Mouse (Mus musculus) spleen, postnatal 0 days (tissue): Measurements from ENCODE around the gene Prdm4. TPM values are rescaled to one million over a fixed set of nuclear protein-coding genes. Genes with fewer than 3 reads are reported as not detected.

ENCODE experiments used
- polyA plus RNA-seq: library from polyadenylated mRNA; unstranded; fragments of >200 nt; fragmentation: Nextera tagmentation; extraction: Ambion mirVana; gene quantifications from 2 replicates; pipeline ENCODE4 v1.2.1, GENCODE M21; 2015

The Prdm4 gene
- 5.9 and 6.1 TPM in 2 replicates for polyA plus RNA-seq

GRCm38 (mm10) chr10:85916498-85917309, at the start of gene Prdm4:
TSS of gene Prdm4 (minus strand) at chr10:85917142.

DNA sequence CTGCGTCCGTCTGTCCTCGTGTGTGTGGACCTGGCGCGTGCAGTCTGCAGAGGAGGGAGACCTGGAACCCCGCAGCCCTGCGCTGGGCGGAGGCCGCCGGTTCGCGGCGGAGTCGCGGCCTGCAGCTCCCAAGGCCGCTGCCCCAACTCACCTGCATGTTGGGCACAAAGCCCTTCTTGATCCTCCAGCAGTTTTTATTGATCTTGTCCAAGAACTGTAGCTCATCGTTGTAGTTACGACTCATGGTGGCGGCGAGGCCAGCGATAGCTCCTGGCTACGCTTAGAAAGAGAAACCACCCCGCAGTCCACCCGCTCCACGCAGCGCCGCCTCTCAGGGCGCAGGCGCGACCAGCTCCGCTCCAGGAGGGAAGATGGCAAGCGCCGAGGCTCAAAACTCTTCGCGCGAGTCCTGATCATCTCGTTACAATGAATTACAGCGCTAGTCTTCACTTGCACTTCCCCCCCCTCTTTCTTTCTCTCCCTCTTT, 40.6 kb upstream of the Prdm4 start, which contains the start of gene Rtcb:
Gene Rtcb, minus strand, starts transcription at position 360 of the 487 bp plus-strand sequence.

GRCm38 (mm10) chr10:85927676-85928445, 10.9 kb upstream of the Prdm4 start, which contains the start of gene Ascl4:
TSS of gene Ascl4 (plus strand) at chr10:85927681.

Other genes starting within 250 kb of the Prdm4 start
- 34.7 and 37.7 TPM in 2 replicates for gene Pwp1, start 87.6 kb downstream of the Prdm4 start, polyA plus RNA-seq
- not detected in 2 replicates for gene Ascl4, start 10.5 kb upstream of the Prdm4 start, polyA plus RNA-seq
- gene Rtcb, start 40.7 kb upstream of the Prdm4 start, polyA plus RNA-seq: 88.1 and 91.2 TPM in 2 replicates
- gene Bpifc, start 94.8 kb upstream of the Prdm4 start, polyA plus RNA-seq: not detected in 2 replicates
- gene Fbxo7, start 104.8 kb upstream of the Prdm4 start, polyA plus RNA-seq: 62.7 and 71.7 TPM in 2 replicates